Comparison of ENCODE assay signal across 8 mouse cellular contexts in the genomic region with DNA sequence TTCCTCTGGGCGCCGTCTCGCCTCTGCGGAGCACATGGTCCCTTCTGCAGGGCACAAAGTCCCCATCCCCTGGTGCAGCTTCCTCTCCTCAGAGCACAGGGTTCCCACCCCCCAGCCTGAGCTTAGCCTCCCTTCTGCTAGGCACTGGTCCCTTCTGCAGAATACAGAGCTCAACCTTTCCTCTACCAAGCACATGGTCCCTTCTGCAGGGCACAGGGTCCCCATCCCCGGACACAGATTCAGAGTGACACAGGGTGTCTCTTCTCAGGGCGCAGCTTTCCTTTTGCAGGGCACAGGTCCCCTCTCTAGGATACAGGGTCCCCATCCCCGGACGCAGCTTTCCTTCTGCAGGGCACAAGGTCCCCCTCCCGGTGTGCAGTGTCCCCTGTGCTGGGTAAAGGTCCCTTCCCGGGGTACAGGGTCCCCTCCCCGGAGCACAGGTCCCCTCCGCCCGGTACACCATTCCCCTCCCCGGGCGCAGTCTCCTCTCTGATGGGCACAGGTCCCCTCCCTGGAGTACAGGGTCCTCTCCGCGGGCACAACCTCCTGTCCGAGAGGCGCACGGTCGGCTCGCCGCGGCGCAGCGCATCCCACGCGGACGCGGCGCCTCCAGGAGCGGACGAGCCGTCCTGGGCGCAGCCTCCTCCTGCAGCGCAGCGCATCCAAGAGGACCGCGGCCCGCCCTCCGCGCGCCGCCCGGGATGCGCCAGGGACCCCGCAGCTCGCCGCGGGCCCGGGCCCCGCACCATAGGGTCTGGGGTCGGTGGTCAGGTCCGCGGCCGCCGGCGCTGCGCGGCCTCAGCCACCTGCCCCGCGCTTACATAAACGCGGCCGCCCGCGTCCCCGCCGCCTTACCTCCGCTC. TPM values are rescaled to one million over a fixed set of nuclear protein-coding genes. Genes with fewer than 3 reads are reported as not detected.
A peak's percentile ranks its signal among the peaks of the same experiment; 100 is the strongest.
DNase-seq lines count a peak whose midpoint lies in the region; ATAC-seq and TF ChIP-seq lines count a peak whose summit lies in the region.

No protein-coding gene starts in this region.

- peak overlapping the region; percentile 88 for H3K9ac ChIP-seq in hindbrain, embryonic 13.5 days

- TF ChIP-seq CTCF in bone marrow macrophage, adult 2 months (IDR thresholded peaks at IDR 0.05; ENCODE audit: low read depth, low read length) = no peak

- WGBS in hindbrain, embryonic 13.5 days = under 1% methylated on average over 61 of the region's 70 CpGs

- H3K27ac ChIP-seq in bone marrow macrophage, adult 2 months (ENCODE audit: insufficient read depth, low read depth, low read length) = no peak overlapping the region
- H3K27ac ChIP-seq in hindbrain, embryonic 13.5 days = peak overlapping the region; percentile 89

- peak overlapping the region; percentile 96 for H3K4me2 ChIP-seq in hindbrain, embryonic 13.5 days

- no peaks in the 10 kb centered on the region for H3K36me3 ChIP-seq in hindbrain, embryonic 13.5 days
- H3K36me3 ChIP-seq in splenic B cell, adult 2 months (ENCODE audit: control insufficient read depth, insufficient read depth, low read length, poor library complexity, severe bottlenecking) = no peaks in the 10 kb centered on the region

- H3K9me3 ChIP-seq in hindbrain, embryonic 13.5 days = no peaks in the 10 kb centered on the region

- H3K27me3 ChIP-seq in hindbrain, embryonic 13.5 days = peaks cover 17% of the 10 kb centered on the region
- no peaks in the 10 kb centered on the region for H3K27me3 ChIP-seq in splenic B cell, adult 2 months (ENCODE audit: control insufficient read depth, insufficient read depth, low read length, poor library complexity, severe bottlenecking)

- TF ChIP-seq POLR2A in bone marrow macrophage, adult 2 months (IDR thresholded peaks at IDR 0.05; ENCODE audit: borderline replicate concordance, low read depth, low read length) = no peak

- peaks cover 7% of the 10 kb centered on the region for H3K4me1 ChIP-seq in bone marrow macrophage, adult 2 months (ENCODE audit: control insufficient read depth, insufficient read depth, low read length)
- peaks cover 22% of the 10 kb centered on the region for H3K4me1 ChIP-seq in hindbrain, embryonic 13.5 days (replicated peaks)

- ATAC-seq in erythroblast, adult 5-6 weeks (replicated peaks; ENCODE audit: low FRiP score, poor library complexity, severe bottlenecking) = 0 out of 2 replicates have a peak, but pooled peaks have one; percentile 27
- peak; percentile 88 for ATAC-seq in hindbrain, embryonic 13.5 days (ENCODE audit: low FRiP score)

- DNase-seq in right cerebral cortex, adult 18-20 months = peak; percentile 31
- no peak for DNase-seq in right cerebral cortex, postnatal 36 days (ENCODE audit: low spot score in 2 of 2)
- DNase-seq in lung, postnatal 10 days = peak; percentile 18
- DNase-seq in splenic B cell, adult 2 months (ENCODE audit: low read depth, low spot score) = peak; percentile 21
- DNase-seq in left cerebral cortex, adult 8-10 months (ENCODE audit: low spot score in 2 of 2) = no peak

- peak overlapping the region; percentile 73 for H3K4me3 ChIP-seq in bone marrow macrophage, adult 2 months (ENCODE audit: insufficient read depth, low read length)
- peak overlapping the region; percentile 80 for H3K4me3 ChIP-seq in hindbrain, embryonic 13.5 days

RNA-seq across cellular contexts. Expression of a gene that starts 0.6 kb away (rescaled TPM):
- 0.77 and 0.84 TPM in 2 replicates for polyA plus RNA-seq in bone marrow macrophage, adult 2 months (2012; ENCODE audit: insufficient read depth, insufficient read length, missing spikeins)
- not detected in 2 replicates for total RNA-seq in erythroblast, adult 5-6 weeks (2015; ENCODE audit: low replicate concordance)
- not detected in 2 replicates for total RNA-seq in erythroblast, adult 5-6 weeks (2017; ENCODE audit: low replicate concordance)
- polyA plus RNA-seq in hindbrain, embryonic 13.5 days (2015; fragmentation: Nextera tagmentation; extraction: Ambion mirVana) = 12.0 and 13.4 TPM in 2 replicates
- 100 to 1,000 TPM; 130 to 141 (median 135) TPM for total RNA-seq in left cerebral cortex, adult 8-10 months (2022)

Comparison
In these comparisons a context has a peak if more than half of its experiments do, and no peak if none do; other contexts are left out.
1. DNase-seq: peak in right cerebral cortex, adult 18-20 months (single experiment), lung, postnatal 10 days (single experiment) and splenic B cell, adult 2 months (single experiment); none in right cerebral cortex, postnatal 36 days (0 of 2) and left cerebral cortex, adult 8-10 months (0 of 2).
2. RNA of a gene that starts 0.6 kb away (total RNA-seq): 130 to 141 TPM in left cerebral cortex, adult 8-10 months; not detected in erythroblast, adult 5-6 weeks; every median in the first group is over 100 times any median in the second.